Mouse (Mus musculus): ENCODE data around the gene Vmn1r155.
"Not testable (repeated sequence)": the region's sequence is repeated elsewhere in the genome, so short reads cannot be mapped to it uniquely, and the experiment has no call there.

Gene Vmn1r155

GRCm38 (mm10) chr7:22657718-22658117, at the start of gene Vmn1r155:
TSS of gene Vmn1r155 (plus strand) at chr7:22658018.
- not testable (repeated sequence) for DNase-seq

- not testable (repeated sequence) for DNase-seq
Measured at GRCm38 (mm10) chr7:22692217-22692616, 34.4 kb downstream of the Vmn1r155 start, which contains the start of gene Gm8693. TSS of gene Gm8693 (minus strand) at chr7:22692317.

Data from retina, postnatal 1 day (tissue).